Mouse (Mus musculus): ENCODE measurements around the gene Tex19.2.

DNA sequence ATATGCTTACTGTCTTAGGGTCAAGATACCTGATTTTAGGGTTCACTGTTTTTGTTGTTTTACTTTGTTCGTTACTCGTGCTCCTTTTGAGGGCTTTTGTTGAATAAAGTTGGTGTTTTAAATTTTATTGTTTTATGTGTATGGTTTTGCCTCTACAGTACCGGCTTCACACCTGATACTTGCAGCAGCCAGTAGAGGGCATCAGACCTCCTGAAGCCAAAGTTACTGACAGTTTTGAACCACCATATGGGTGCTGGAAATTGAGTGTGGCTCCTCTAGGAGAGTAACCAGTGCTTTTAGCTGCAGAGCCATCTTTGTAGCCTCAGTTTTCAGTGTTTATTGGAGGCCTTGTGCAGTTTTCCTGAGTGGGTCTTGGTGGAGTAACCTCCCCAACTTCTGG, 29.7 kb upstream of the Tex19.2 start:
- TF ChIP-seq EP300 (IDR thresholded peaks at IDR 0.05; ENCODE audit: low read depth) (no peak), CTCF (IDR thresholded peaks at IDR 0.05; ENCODE audit: low read depth) (peak; percentile 43; the same call in 1 of the 2 replicates)
